Mouse (Mus musculus): ENCODE results near the gene Ugt2b35. TPM values are rescaled to one million over a fixed set of nuclear protein-coding genes. Genes with fewer than 3 reads are reported as not detected.
A peak's percentile ranks its signal among the peaks of the same experiment; 100 is the strongest.
"Not testable (repeated sequence)": the region's sequence is repeated elsewhere in the genome, so short reads cannot be mapped to it uniquely, and the experiment has no call there.

Ugt2b35 gene
- total and polyA plus RNA-seq, 3 experiments: not detected

DNA sequence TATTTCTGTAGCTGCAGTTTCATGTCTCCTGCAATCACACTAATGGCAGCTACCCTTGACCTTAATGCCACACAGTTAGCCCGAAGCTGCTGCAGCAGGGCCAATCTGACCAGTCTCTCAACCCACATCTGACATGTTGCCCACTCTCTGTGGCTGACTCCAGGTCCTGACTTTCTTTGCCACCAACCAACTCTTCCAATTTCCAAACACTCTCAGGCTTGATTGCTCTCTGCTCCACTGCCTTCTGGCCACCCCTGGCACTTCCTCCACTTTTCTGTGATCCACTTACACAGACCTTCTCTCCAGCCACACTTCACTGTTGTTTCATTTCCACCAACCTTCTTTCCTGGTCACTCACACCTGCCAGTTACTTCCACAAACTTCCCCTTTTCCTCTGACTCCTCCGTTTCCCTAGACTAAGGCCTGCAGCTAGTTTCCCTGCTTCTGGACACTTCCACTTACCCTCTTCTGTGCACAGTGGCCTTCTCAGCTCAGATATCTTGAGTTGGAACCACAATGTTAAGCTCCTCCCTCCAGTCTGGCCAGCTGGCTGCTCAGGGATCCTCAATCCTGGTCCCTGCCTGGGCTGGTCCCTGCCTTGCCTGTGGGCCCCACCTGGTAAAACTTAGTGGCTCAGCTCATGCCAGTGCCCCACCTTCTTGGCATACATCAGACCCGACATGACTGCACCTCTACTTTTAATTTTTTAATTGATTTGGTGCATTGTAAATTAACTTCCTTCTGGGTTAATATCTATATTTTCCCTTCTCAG, 38.9 kb upstream of the Ugt2b35 start:
- dilution Hi-C loops (cut with MboI; ENCODE audit: extremely low pct_ligation_motif_present, extremely low pct_unique_long_range_greater_than_20kb, low sequenced_read_pairs): no loop called here
- H3K79me2 ChIP-seq (replicated peaks; ENCODE audit: control insufficient read depth, extremely low read depth, insufficient read depth, poor library complexity, severe bottlenecking): no peaks in the 10 kb centered on the region
- peak; percentile 4 for DNase-seq (ENCODE audit: extremely low read depth)
- H3K9me3 ChIP-seq (replicated peaks; ENCODE audit: low read length): no peaks in the 10 kb centered on the region
- no peak overlapping the region for H3K27ac ChIP-seq (ENCODE audit: insufficient read depth, low read depth)
- H3K4me1 ChIP-seq (ENCODE audit: control insufficient read depth in 1 of 2, insufficient read depth in 2 of 2): peaks cover 0 to 29% of the 10 kb centered on the region in 2 experiments; a peak in 2 of 4 replicates
- in situ Hi-C loops (cut with MboI; ENCODE audit: low pct_ligation_motif_present, low pct_unique_long_range_greater_than_20kb, low sequenced_read_pairs): no loop called here
- no peak for TF ChIP-seq ZC3H11A (IDR thresholded peaks at IDR 0.05; ENCODE audit: low read depth, low read length)
- no peak for TF ChIP-seq PAX5 (IDR thresholded peaks at IDR 0.05; ENCODE audit: low read length)
- no peak for TF ChIP-seq KAT2A (IDR thresholded peaks at IDR 0.05; ENCODE audit: insufficient replicate concordance, low read length)
- no peak for TF ChIP-seq MYC (IDR thresholded peaks at IDR 0.05; ENCODE audit: low read depth, low read length)
- TF ChIP-seq RAD21 (IDR thresholded peaks at IDR 0.05; ENCODE audit: low read depth, low read length): no peak
- no peak for TF ChIP-seq TBP (conservative IDR thresholded peaks at IDR 0.05; ENCODE audit: low read depth, low read length)
- no peak for TF ChIP-seq JUND (conservative IDR thresholded peaks at IDR 0.05; ENCODE audit: low read depth, low read length)
- TF ChIP-seq SIN3A (IDR thresholded peaks at IDR 0.05; ENCODE audit: low read length): no peak
- TF ChIP-seq BHLHE40 (IDR thresholded peaks at IDR 0.05; ENCODE audit: low read depth, low read length): no peak
- TF ChIP-seq MAX (IDR thresholded peaks at IDR 0.05; ENCODE audit: low read length): no peak
- no peak overlapping the region for H3K9ac ChIP-seq (ENCODE audit: insufficient read depth, low read depth)
- no peak overlapping the region for H3K4me2 ChIP-seq (ENCODE audit: insufficient read depth, low read depth, poor library complexity, severe bottlenecking)
- no peaks in the 10 kb centered on the region for H3K27me3 ChIP-seq (replicated peaks)
- H3K4me3 ChIP-seq (replicated peaks in 1 of 3; ENCODE audit: low read depth in 2 of 3, low read length in 2 of 3, poor library complexity in 1 of 3): no peak overlapping the region
- no peaks in the 10 kb centered on the region for H3K36me3 ChIP-seq (replicated peaks in 1 of 2; ENCODE audit: control insufficient read depth in 1 of 2, insufficient read depth in 1 of 2, low read length in 1 of 2)

DNA sequence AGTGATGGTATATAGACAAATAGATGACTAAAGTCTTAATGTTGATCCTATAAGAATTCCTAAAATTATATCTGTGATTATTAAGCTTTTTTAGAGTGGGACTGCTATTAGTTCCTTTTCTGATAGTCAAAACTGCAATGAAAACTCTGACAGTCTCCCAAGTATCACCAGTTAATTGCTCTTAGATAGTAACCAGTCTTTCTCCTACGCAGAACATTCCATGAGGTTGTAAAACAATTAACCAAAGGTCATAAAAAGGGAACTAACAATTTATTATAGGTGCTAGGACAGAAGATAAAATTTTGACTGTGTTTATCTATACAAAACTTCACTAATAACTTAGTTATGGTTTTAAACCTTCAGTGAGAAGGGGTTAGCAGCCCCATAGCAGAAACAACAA, 37.8 kb upstream of the Ugt2b35 start:
- DNase-seq (ENCODE audit: extremely low read depth); H3K9ac ChIP-seq (ENCODE audit: insufficient read depth, low read depth); H3K4me3 ChIP-seq (replicated peaks in 1 of 3; ENCODE audit: low read depth in 2 of 3, low read length in 2 of 3, poor library complexity in 1 of 3); in situ Hi-C loops (cut with MboI; ENCODE audit: low pct_ligation_motif_present, low pct_unique_long_range_greater_than_20kb, low sequenced_read_pairs); H3K27me3 ChIP-seq (replicated peaks); dilution Hi-C loops (cut with MboI; ENCODE audit: extremely low pct_ligation_motif_present, extremely low pct_unique_long_range_greater_than_20kb, low sequenced_read_pairs); H3K4me2 ChIP-seq (ENCODE audit: insufficient read depth, low read depth, poor library complexity, severe bottlenecking); H3K36me3 ChIP-seq (replicated peaks in 1 of 2; ENCODE audit: control insufficient read depth in 1 of 2, insufficient read depth in 1 of 2, low read length in 1 of 2); H3K27ac ChIP-seq (ENCODE audit: insufficient read depth, low read depth); H3K79me2 ChIP-seq (replicated peaks; ENCODE audit: control insufficient read depth, extremely low read depth, insufficient read depth, poor library complexity, severe bottlenecking); H3K9me3 ChIP-seq (replicated peaks; ENCODE audit: low read length): not testable (repeated sequence)
- peaks cover 0 to 29% of the 10 kb centered on the region in 2 experiments; a peak in 2 of 4 replicates for H3K4me1 ChIP-seq (ENCODE audit: control insufficient read depth in 1 of 2, insufficient read depth in 2 of 2)

DNA sequence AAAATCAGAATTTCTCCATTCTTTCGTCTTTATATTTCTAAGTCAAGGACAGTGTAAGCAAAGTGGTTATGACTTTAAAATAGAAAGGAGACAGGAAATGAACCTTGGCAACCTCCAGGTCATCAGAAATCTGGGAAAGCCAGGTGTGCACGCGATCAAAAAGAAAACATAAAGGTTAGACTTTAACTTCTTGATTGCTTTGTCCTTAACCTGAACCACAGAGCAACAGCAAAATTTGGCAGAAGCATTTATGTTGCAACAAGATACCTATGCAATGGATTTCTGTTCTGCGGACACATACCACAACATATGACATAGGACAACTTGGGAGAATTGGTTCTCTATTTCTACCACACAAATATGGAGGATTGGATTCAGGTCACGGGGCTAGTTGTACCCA, 33.4 kb upstream of the Ugt2b35 start:
- DNase-seq (ENCODE audit: extremely low read depth); H3K27me3 ChIP-seq (replicated peaks); H3K79me2 ChIP-seq (replicated peaks; ENCODE audit: control insufficient read depth, extremely low read depth, insufficient read depth, poor library complexity, severe bottlenecking); H3K27ac ChIP-seq (ENCODE audit: insufficient read depth, low read depth); in situ Hi-C loops (cut with MboI; ENCODE audit: low pct_ligation_motif_present, low pct_unique_long_range_greater_than_20kb, low sequenced_read_pairs); dilution Hi-C loops (cut with MboI; ENCODE audit: extremely low pct_ligation_motif_present, extremely low pct_unique_long_range_greater_than_20kb, low sequenced_read_pairs); H3K9me3 ChIP-seq (replicated peaks; ENCODE audit: low read length); H3K36me3 ChIP-seq (replicated peaks in 1 of 2; ENCODE audit: control insufficient read depth in 1 of 2, insufficient read depth in 1 of 2, low read length in 1 of 2); H3K9ac ChIP-seq (ENCODE audit: insufficient read depth, low read depth); H3K4me3 ChIP-seq (replicated peaks in 1 of 3; ENCODE audit: low read depth in 2 of 3, low read length in 2 of 3, poor library complexity in 1 of 3); H3K4me2 ChIP-seq (ENCODE audit: insufficient read depth, low read depth, poor library complexity, severe bottlenecking); H3K4me1 ChIP-seq (ENCODE audit: control insufficient read depth in 1 of 2, insufficient read depth in 2 of 2): not testable (repeated sequence)
